Mouse (Mus musculus) megakaryocyte, adult 5-6 weeks (primary cell): ENCODE measurements around the gene Tmem191c. TPM values are rescaled to one million over a fixed set of nuclear protein-coding genes. Genes with fewer than 3 reads are reported as not detected.

Source experiments
- ATAC-seq: 2 replicates; pipeline ENCODE4 v1.8.0; 2016; ENCODE audit warnings: mild to moderate bottlenecking, inconsistent platforms; ENCODE audit not compliant: poor library complexity, severe bottlenecking
- total RNA-seq, 2 experiments: library from RNA; stranded (forward) in 1 of 2; stranded (reverse) in 1 of 2; fragments of 153-499, 151-499 nt in 1 of 2; fragments of 221-1000, 200-1000 nt in 1 of 2; gene quantifications; 2 replicates each; pipeline versions ENCODE4 v1.2.3 to v1.2.4; 2015 to 2017

The Tmem191c gene
- total RNA-seq, 2 experiments from 2014 or later: 2.1 to 4.1 TPM

DNA sequence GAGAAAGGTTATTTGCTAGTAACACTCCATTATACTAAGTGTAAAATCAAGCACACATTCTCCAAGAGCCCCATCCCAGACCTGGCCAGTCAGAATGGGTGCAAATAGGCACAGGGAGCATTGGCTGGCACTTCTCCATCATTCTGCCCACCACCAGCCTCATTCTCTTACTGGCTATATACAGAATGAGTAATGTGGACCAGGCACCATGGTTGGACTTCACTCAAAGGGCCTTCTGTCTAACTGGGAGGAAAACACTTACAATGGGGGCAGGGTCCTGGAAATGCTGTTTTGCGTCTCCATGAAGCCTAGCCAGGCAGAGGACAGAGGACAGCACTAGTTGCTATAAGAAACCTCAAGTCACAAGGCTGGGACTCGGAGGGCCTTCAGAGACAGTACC lies 50.2 kb downstream of the Tmem191c start:
- no peak for ATAC-seq

DNA sequence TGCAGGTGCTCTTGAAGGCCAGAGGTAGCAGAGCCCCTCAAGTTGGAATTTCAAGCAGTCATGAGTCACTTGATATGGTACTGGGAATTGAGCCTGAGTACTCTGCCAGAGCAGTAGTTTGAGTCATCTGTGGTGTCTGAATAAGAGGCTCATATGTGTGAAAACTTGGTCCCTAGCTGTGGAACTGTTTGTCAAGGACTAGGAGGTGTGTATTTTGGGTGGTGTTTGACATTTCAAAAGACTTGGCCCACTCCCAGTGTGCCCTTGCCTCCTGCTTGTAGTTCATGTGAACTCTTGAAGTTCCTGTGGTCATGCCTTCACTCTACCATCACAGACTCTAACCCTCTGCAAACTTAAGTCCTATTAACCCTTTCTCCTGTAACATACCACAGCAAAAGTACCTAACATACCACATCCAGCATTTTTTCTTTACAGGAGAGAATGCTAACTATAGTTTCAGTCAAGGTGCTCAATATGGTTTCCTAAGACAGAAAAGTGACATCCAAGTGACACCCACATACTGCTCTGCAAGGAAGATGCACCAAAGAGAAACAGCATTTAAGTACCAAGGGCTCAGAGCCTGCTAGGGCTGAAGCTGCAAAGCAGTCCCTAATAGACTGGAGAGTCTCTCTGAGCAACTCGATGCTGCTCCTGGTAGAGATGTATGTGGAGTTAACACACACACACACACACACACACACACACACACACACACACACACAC lies 54.1 kb downstream of the Tmem191c start:
- ATAC-seq: no peak

DNA sequence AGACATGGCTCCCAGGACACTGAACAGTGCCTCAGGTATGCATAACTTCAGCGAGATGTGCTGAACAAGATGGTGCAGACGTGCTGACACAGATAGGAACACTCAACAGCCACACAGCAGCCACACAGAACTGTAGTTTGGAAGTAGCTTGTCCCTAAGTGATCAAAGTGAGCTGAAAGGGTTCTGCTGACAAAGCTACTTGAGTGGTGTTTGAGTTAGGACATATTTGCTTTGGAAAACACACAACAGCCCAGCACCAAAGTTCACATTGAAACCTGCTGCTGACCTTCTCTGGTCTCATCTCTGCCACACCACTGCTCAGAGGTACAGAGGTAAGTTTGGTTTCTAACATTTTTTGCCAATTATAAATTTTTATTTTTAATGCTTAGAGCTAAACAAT lies 55.2 kb downstream of the Tmem191c start, which contains the start of gene Serpind1:
Gene Serpind1, plus strand, starts transcription at position 256 of the 400 bp plus-strand sequence.
- ATAC-seq: no peak

DNA sequence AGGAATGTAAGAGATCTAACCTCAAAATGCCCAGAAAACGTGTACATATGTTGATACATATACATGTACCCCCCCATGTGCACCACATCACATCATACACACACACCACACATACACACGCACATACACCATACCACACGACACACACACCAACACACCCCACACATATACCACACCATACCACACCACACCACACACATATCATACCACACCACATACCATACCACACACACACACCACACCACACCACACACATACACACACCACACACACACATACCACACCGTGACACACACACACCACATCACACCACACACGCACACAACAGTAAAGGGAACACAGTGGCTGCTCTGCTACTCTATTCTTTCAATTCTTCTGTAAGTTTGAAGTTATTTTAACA lies 56.0 kb downstream of the Tmem191c start:
- no peak for ATAC-seq

Other genes with a start within 250 kb of the Tmem191c start
- 0.33 and 1.0 TPM in 2 replicates for gene Ypel1, start 206.4 kb upstream of the Tmem191c start, total RNA-seq (2015)
- gene Ypel1, start 206.4 kb upstream of the Tmem191c start, total RNA-seq (2017): 0.15 TPM in 1 of 2 replicates, not detected in the other
- 64.8 and 83.6 TPM in 2 replicates for gene Ppil2, start 164.8 kb upstream of the Tmem191c start, total RNA-seq (2015)
- 104 and 111 TPM in 2 replicates for gene Ppil2, start 164.8 kb upstream of the Tmem191c start, total RNA-seq (2017)
- 6.3 and 6.5 TPM in 2 replicates for gene 2610318N02Rik, start 150.9 kb upstream of the Tmem191c start, total RNA-seq (2015)
- 3.5 and 5.4 TPM in 2 replicates for gene 2610318N02Rik, start 150.9 kb upstream of the Tmem191c start, total RNA-seq (2017)
- 76.6 and 79.4 TPM in 2 replicates for gene Sdf2l1, start 143.7 kb upstream of the Tmem191c start, total RNA-seq (2015)
- 75.8 and 87.0 TPM in 2 replicates for gene Sdf2l1, start 143.7 kb upstream of the Tmem191c start, total RNA-seq (2017)
- 2.8 and 5.2 TPM in 2 replicates for gene Ydjc, start 131.5 kb upstream of the Tmem191c start, total RNA-seq (2015)
- gene Ydjc, start 131.5 kb upstream of the Tmem191c start, total RNA-seq (2017): 2.4 and 7.0 TPM in 2 replicates
- 0.13 and 1.5 TPM in 2 replicates for gene Ccdc116, start 128.8 kb upstream of the Tmem191c start, total RNA-seq (2015)
- gene Ccdc116, start 128.8 kb upstream of the Tmem191c start, total RNA-seq (2017): 0.26 and 0.53 TPM in 2 replicates
- gene Ube2l3, start 73.4 kb upstream of the Tmem191c start, total RNA-seq (2015): 373 and 400 TPM in 2 replicates
- gene Ube2l3, start 73.4 kb upstream of the Tmem191c start, total RNA-seq (2017): 128 and 144 TPM in 2 replicates
- not detected in 2 replicates for gene Rimbp3, start 67.5 kb upstream of the Tmem191c start, total RNA-seq (2015)
- gene Rimbp3, start 67.5 kb upstream of the Tmem191c start, total RNA-seq (2017): 0.04 TPM in 1 of 2 replicates, not detected in the other
- gene Hic2, start 42.5 kb upstream of the Tmem191c start, total RNA-seq (2015): 0.91 and 1.5 TPM in 2 replicates
- 0.77 and 0.89 TPM in 2 replicates for gene Hic2, start 42.5 kb upstream of the Tmem191c start, total RNA-seq (2017)
- gene Serpind1, start 55.3 kb downstream of the Tmem191c start, total RNA-seq (2015): not detected in 2 replicates
- gene Serpind1, start 55.3 kb downstream of the Tmem191c start, total RNA-seq (2017): not detected in 2 replicates
- 29.6 and 35.1 TPM in 2 replicates for gene Snap29, start 129.9 kb downstream of the Tmem191c start, total RNA-seq (2015)
- 36.0 and 38.7 TPM in 2 replicates for gene Snap29, start 129.9 kb downstream of the Tmem191c start, total RNA-seq (2017)
- gene Pi4ka, start 130.2 kb downstream of the Tmem191c start, total RNA-seq (2015): 51.5 and 77.1 TPM in 2 replicates
- gene Pi4ka, start 130.2 kb downstream of the Tmem191c start, total RNA-seq (2017): 34.2 and 44.7 TPM in 2 replicates
- gene Crkl, start 175.9 kb downstream of the Tmem191c start, total RNA-seq (2015): 25.4 and 29.5 TPM in 2 replicates
- gene Crkl, start 175.9 kb downstream of the Tmem191c start, total RNA-seq (2017): 25.9 and 26.5 TPM in 2 replicates
- gene Aifm3, start 213.5 kb downstream of the Tmem191c start, total RNA-seq (2015): not detected in 2 replicates
- gene Aifm3, start 213.5 kb downstream of the Tmem191c start, total RNA-seq (2017): not detected in 2 replicates
- 19.2 and 27.7 TPM in 2 replicates for gene Lztr1, start 232.6 kb downstream of the Tmem191c start, total RNA-seq (2015)
- gene Lztr1, start 232.6 kb downstream of the Tmem191c start, total RNA-seq (2017): 38.1 and 49.8 TPM in 2 replicates